Mouse (Mus musculus): ENCODE results near the gene Asb8. TPM values are rescaled to one million over a fixed set of nuclear protein-coding genes. Genes with fewer than 3 reads are reported as not detected.
A peak's percentile ranks its signal among the peaks of the same experiment; 100 is the strongest.

The Asb8 gene
- polyA plus RNA-seq, 1 experiment from 2014 or later, result 66.2 TPM

GRCm38 (mm10) chr15:98177320-98177719 lies 11.9 kb upstream of the Asb8 start:
- DNase-seq (ENCODE audit: low spot score) (no peak), ATAC-seq (ENCODE audit: low FRiP score) (no peak)
- H3K9ac ChIP-seq, result no peak overlapping the region
- no peaks in the 10 kb centered on the region for H3K4me1 ChIP-seq (replicated peaks; ENCODE audit: control insufficient read depth, insufficient read depth, low read length)
- H3K36me3 ChIP-seq (replicated peaks; ENCODE audit: control insufficient read depth, insufficient read depth), result no peaks in the 10 kb centered on the region
- H3K4me3 ChIP-seq (replicated peaks; ENCODE audit: low read length), result no peak overlapping the region
- no peaks in the 10 kb centered on the region for H3K27me3 ChIP-seq (ENCODE audit: control insufficient read depth, insufficient read depth, low read length)
- 77% methylated on average over 3 of the region's 3 CpGs for WGBS
- no peaks in the 10 kb centered on the region for H3K9me3 ChIP-seq (ENCODE audit: control insufficient read depth, low read length)
- no peak overlapping the region for H3K4me2 ChIP-seq (replicated peaks)
- no peak overlapping the region for H3K27ac ChIP-seq

DNA sequence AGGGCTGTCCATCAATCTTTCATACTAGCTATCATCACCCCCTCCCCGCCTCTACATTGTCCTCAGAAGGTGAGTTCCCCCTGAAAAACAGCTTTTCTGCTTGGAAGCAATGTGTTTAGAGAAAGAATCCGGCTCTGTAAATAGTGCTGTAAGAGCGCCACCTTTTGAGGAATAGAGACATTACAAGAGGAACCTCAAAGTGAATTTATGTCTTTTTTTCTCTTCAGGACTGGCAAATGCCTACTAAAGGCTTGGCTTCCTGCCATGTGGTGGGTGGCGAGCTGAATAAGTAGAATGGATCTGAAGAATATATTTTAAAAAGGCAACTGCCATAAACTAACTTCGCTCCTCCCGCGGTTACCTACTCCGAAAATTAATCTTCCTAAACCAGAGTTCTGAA lies 8.4 kb upstream of the Asb8 start:
- Histone ChIP-seq H3K9me3 (ENCODE audit: control insufficient read depth, low read length) (no peaks in the 10 kb centered on the region), H3K9ac (peak overlapping the region; percentile 8; the same call in 1 of the 2 replicates), H3K27me3 (ENCODE audit: control insufficient read depth, insufficient read depth, low read length) (peaks cover 3% of the 10 kb centered on the region; the same call in 1 of the 2 replicates), H3K4me2 (replicated peaks) (no peak overlapping the region), H3K4me3 (replicated peaks; ENCODE audit: low read length) (no peak overlapping the region), H3K4me1 (replicated peaks; ENCODE audit: control insufficient read depth, insufficient read depth, low read length) (peaks cover 18% of the 10 kb centered on the region), H3K36me3 (replicated peaks; ENCODE audit: control insufficient read depth, insufficient read depth) (no peaks in the 10 kb centered on the region), H3K27ac (no peak overlapping the region)
- peak; percentile 88 for DNase-seq (ENCODE audit: low spot score)
- 32% methylated on average over 8 of the region's 8 CpGs for WGBS
- no peak for ATAC-seq (ENCODE audit: low FRiP score)

GRCm38 (mm10) chr15:98172113-98172512 lies 6.7 kb upstream of the Asb8 start:
- Histone ChIP-seq H3K27ac (no peak overlapping the region), H3K9me3 (ENCODE audit: control insufficient read depth, low read length) (no peaks in the 10 kb centered on the region), H3K36me3 (replicated peaks; ENCODE audit: control insufficient read depth, insufficient read depth) (no peaks in the 10 kb centered on the region), H3K4me1 (replicated peaks; ENCODE audit: control insufficient read depth, insufficient read depth, low read length) (peaks cover 21% of the 10 kb centered on the region), H3K27me3 (ENCODE audit: control insufficient read depth, insufficient read depth, low read length) (peaks cover 9% of the 10 kb centered on the region; the same call in 1 of the 2 replicates), H3K4me3 (replicated peaks; ENCODE audit: low read length) (no peak overlapping the region), H3K9ac (no peak overlapping the region), H3K4me2 (replicated peaks) (peak overlapping the region; percentile 67; the same call in 1 of the 2 replicates)
- ATAC-seq (ENCODE audit: low FRiP score) (no peak), DNase-seq (ENCODE audit: low spot score) (no peak)
- 69% methylated on average over 5 of the region's 5 CpGs for WGBS

GRCm38 (mm10) chr15:98170917-98171316 lies 5.5 kb upstream of the Asb8 start:
- Histone ChIP-seq H3K36me3 (replicated peaks; ENCODE audit: control insufficient read depth, insufficient read depth) (no peaks in the 10 kb centered on the region), H3K4me3 (replicated peaks; ENCODE audit: low read length) (no peak overlapping the region), H3K27ac (no peak overlapping the region), H3K27me3 (ENCODE audit: control insufficient read depth, insufficient read depth, low read length) (peaks cover 9% of the 10 kb centered on the region; the same call in 1 of the 2 replicates), H3K4me2 (replicated peaks) (peak overlapping the region; percentile 67), H3K4me1 (replicated peaks; ENCODE audit: control insufficient read depth, insufficient read depth, low read length) (peaks cover 28% of the 10 kb centered on the region), H3K9me3 (ENCODE audit: control insufficient read depth, low read length) (no peaks in the 10 kb centered on the region), H3K9ac (0 out of 2 replicates have a peak overlapping the region, but pooled peaks have one; percentile 62)
- ATAC-seq (ENCODE audit: low FRiP score) (no peak), DNase-seq (ENCODE audit: low spot score) (no peak)
- 72% methylated on average over 9 of the region's 9 CpGs for WGBS

- no peak for ATAC-seq (ENCODE audit: low FRiP score)
- Histone ChIP-seq H3K4me2 (replicated peaks) (peak overlapping the region; percentile 67), H3K9ac (peak overlapping the region; percentile 62), H3K27me3 (ENCODE audit: control insufficient read depth, insufficient read depth, low read length) (peaks cover 9% of the 10 kb centered on the region; the same call in 1 of the 2 replicates), H3K9me3 (ENCODE audit: control insufficient read depth, low read length) (no peaks in the 10 kb centered on the region), H3K4me3 (replicated peaks; ENCODE audit: low read length) (peak overlapping the region; percentile 50), H3K36me3 (replicated peaks; ENCODE audit: control insufficient read depth, insufficient read depth) (no peaks in the 10 kb centered on the region), H3K27ac (no peak overlapping the region), H3K4me1 (replicated peaks; ENCODE audit: control insufficient read depth, insufficient read depth, low read length) (peaks cover 28% of the 10 kb centered on the region)
- WGBS, result 31% methylated on average over 7 of the region's 7 CpGs
- DNase-seq (ENCODE audit: low spot score), result peak; percentile 52
Measured at GRCm38 (mm10) chr15:98170365-98170764, 4.9 kb upstream of the Asb8 start.

GRCm38 (mm10) chr15:98168622-98169004 lies 3.2 kb upstream of the Asb8 start:
- H3K9ac ChIP-seq, result peak overlapping the region; percentile 62
- no peaks in the 10 kb centered on the region for H3K36me3 ChIP-seq (replicated peaks; ENCODE audit: control insufficient read depth, insufficient read depth)
- WGBS, result 5% methylated on average over 19 of the region's 19 CpGs
- ATAC-seq (ENCODE audit: low FRiP score) (no peak), DNase-seq (ENCODE audit: low spot score) (no peak)
- H3K4me2 ChIP-seq (replicated peaks), result peak overlapping the region; percentile 67
- H3K9me3 ChIP-seq (ENCODE audit: control insufficient read depth, low read length), result no peaks in the 10 kb centered on the region
- H3K4me3 ChIP-seq (replicated peaks; ENCODE audit: low read length), result peak overlapping the region; percentile 50
- H3K4me1 ChIP-seq (replicated peaks; ENCODE audit: control insufficient read depth, insufficient read depth, low read length), result peaks cover 28% of the 10 kb centered on the region
- H3K27ac ChIP-seq, result no peak overlapping the region
- H3K27me3 ChIP-seq (ENCODE audit: control insufficient read depth, insufficient read depth, low read length), result peaks cover 9% of the 10 kb centered on the region; the same call in 1 of the 2 replicates

- peak overlapping the region; percentile 50 for H3K4me3 ChIP-seq (replicated peaks; ENCODE audit: low read length)
- peak; percentile 94 for ATAC-seq (ENCODE audit: low FRiP score)
- peak overlapping the region; percentile 62 for H3K9ac ChIP-seq
- H3K27me3 ChIP-seq (ENCODE audit: control insufficient read depth, insufficient read depth, low read length), result peaks cover 9% of the 10 kb centered on the region; the same call in 1 of the 2 replicates
- DNase-seq (ENCODE audit: low spot score), result peak; percentile 97
- peak overlapping the region; percentile 67 for H3K4me2 ChIP-seq (replicated peaks)
- WGBS, result under 1% methylated on average over 69 of the region's 69 CpGs
- no peaks in the 10 kb centered on the region for H3K36me3 ChIP-seq (replicated peaks; ENCODE audit: control insufficient read depth, insufficient read depth)
- H3K9me3 ChIP-seq (ENCODE audit: control insufficient read depth, low read length), result no peaks in the 10 kb centered on the region
- peak overlapping the region; percentile 96 for H3K27ac ChIP-seq
- peaks cover 28% of the 10 kb centered on the region for H3K4me1 ChIP-seq (replicated peaks; ENCODE audit: control insufficient read depth, insufficient read depth, low read length)
Measured at GRCm38 (mm10) chr15:98167645-98168621, 2.5 kb upstream of the Asb8 start.

DNA sequence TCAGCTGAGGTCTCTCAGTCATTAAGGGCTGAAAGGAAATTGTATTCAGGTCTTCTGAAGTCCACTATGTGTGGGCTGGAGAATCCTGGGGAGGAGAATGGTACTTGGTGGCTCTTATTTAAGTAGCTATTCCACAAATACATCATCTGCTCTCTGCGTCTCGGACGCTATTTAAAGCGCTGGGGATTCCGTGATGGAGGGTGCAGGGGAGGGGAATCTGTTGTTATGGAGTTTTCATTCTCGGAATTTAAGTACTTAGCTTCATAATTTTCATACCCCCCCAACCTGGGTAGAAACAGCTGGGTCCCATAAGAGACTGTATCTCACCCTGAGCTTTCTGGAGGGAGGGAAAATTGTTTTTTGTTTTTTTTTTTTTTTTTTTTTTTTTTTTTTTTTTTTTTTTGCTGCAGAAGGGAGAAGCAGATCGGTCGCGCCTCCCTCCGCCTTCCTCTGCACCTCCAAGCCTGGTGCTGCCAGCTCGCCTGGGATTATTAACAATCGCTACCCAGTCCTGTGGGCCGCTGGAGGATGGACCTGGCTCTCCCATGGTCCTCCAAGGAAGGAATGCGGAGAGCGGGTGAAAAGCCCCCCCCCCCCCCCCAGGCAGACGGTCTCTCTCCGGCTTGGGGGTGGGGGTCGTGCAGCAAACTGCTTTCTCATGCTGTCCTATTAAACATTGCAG lies 1.7 kb upstream of the Asb8 start, which contains the start of gene Ccdc184:
Gene Ccdc184 (plus strand): TSS at position 196 of the 682 bp plus-strand sequence.
- Histone ChIP-seq H3K9ac (peak within 1 kb of the TSS; percentile 62), H3K4me3 (replicated peaks; ENCODE audit: low read length) (peak within 1 kb of the TSS; percentile 50), H3K9me3 (ENCODE audit: control insufficient read depth, low read length) (no peaks in the 10 kb centered on the region), H3K4me1 (replicated peaks; ENCODE audit: control insufficient read depth, insufficient read depth, low read length) (peaks cover 28% of the 10 kb centered on the region), H3K36me3 (replicated peaks; ENCODE audit: control insufficient read depth, insufficient read depth) (no peaks in the 10 kb centered on the region), H3K27ac (peak within 1 kb of the TSS; percentile 96), H3K27me3 (ENCODE audit: control insufficient read depth, insufficient read depth, low read length) (peaks cover 9% of the 10 kb centered on the region; the same call in 1 of the 2 replicates), H3K4me2 (replicated peaks) (peak within 1 kb of the TSS; percentile 67)
- ATAC-seq (ENCODE audit: low FRiP score) (peak; percentile 73), DNase-seq (ENCODE audit: low spot score) (peak; percentile 41)
- WGBS, result 2% methylated on average over 18 of the region's 18 CpGs

- H3K4me2 ChIP-seq (replicated peaks), result no peak overlapping the region
- H3K4me1 ChIP-seq (replicated peaks; ENCODE audit: control insufficient read depth, insufficient read depth, low read length), result peaks cover 7% of the 10 kb centered on the region
Measured at GRCm38 (mm10) chr15:98162561-98162960, 2.9 kb downstream of the Asb8 start.

More at GRCm38 (mm10) chr15:98162561-98162960, 2.9 kb downstream of the Asb8 start:
- WGBS, result 83% methylated on average over 4 of the region's 4 CpGs
- H3K27me3 ChIP-seq (ENCODE audit: control insufficient read depth, insufficient read depth, low read length), result no peaks in the 10 kb centered on the region
- ATAC-seq (ENCODE audit: low FRiP score) (no peak), DNase-seq (ENCODE audit: low spot score) (no peak)
- H3K4me3 ChIP-seq (replicated peaks; ENCODE audit: low read length), result no peak overlapping the region
- H3K9me3 ChIP-seq (ENCODE audit: control insufficient read depth, low read length), result no peaks in the 10 kb centered on the region
- H3K27ac ChIP-seq, result no peak overlapping the region
- no peaks in the 10 kb centered on the region for H3K36me3 ChIP-seq (replicated peaks; ENCODE audit: control insufficient read depth, insufficient read depth)
- H3K9ac ChIP-seq, result no peak overlapping the region
